In genomic region chr10:60827266-60827665, GRCm38 (mm10) we compare ENCODE assay signal across 8 mouse cellular contexts. TPM values are rescaled to one million over a fixed set of nuclear protein-coding genes. Genes with fewer than 3 reads are reported as not detected.
DNase-seq lines count a peak whose midpoint lies in the region; ATAC-seq and TF ChIP-seq lines count a peak whose summit lies in the region.

No protein-coding gene starts in this region.

- H3K36me3 ChIP-seq in heart, embryonic 11.5 days (ENCODE audit: control insufficient read depth, insufficient read depth, low read length) = no peaks in the 10 kb centered on the region
- no peaks in the 10 kb centered on the region for H3K36me3 ChIP-seq in ES-E14 (ENCODE audit: control insufficient read depth, insufficient read depth, low read length, poor library complexity, severe bottlenecking)
- H3K36me3 ChIP-seq in embryonic facial prominence, embryonic 15.5 days = no peaks in the 10 kb centered on the region
- no peaks in the 10 kb centered on the region for H3K36me3 ChIP-seq in neural tube, embryonic 13.5 days

- peaks cover 71% of the 10 kb centered on the region for H3K4me1 ChIP-seq in heart, embryonic 11.5 days (ENCODE audit: control insufficient read depth, insufficient read depth, low read length)
- H3K4me1 ChIP-seq in ES-E14 (ENCODE audit: control insufficient read depth in 2 of 2, insufficient read depth in 2 of 2, low read length in 2 of 2, poor library complexity in 1 of 2) = peaks cover 8 to 38% of the 10 kb centered on the region in 2 experiments
- peaks cover 49% of the 10 kb centered on the region for H3K4me1 ChIP-seq in embryonic facial prominence, embryonic 15.5 days
- H3K4me1 ChIP-seq in neural tube, embryonic 13.5 days (replicated peaks) = peaks cover 77% of the 10 kb centered on the region

- 13% methylated on average over 5 of the region's 5 CpGs for WGBS in heart, embryonic 11.5 days (ENCODE audit: insufficient replicate concordance)
- 10% methylated on average over 5 of the region's 5 CpGs for WGBS in embryonic facial prominence, embryonic 15.5 days
- 11% methylated on average over 5 of the region's 5 CpGs for WGBS in neural tube, embryonic 13.5 days

- no peaks in the 10 kb centered on the region for H3K27me3 ChIP-seq in heart, embryonic 11.5 days (ENCODE audit: control insufficient read depth, insufficient read depth, low read length)
- H3K27me3 ChIP-seq in embryonic facial prominence, embryonic 15.5 days = peaks cover 37% of the 10 kb centered on the region
- H3K27me3 ChIP-seq in neural tube, embryonic 13.5 days = peaks cover 78% of the 10 kb centered on the region

- no peak for ATAC-seq in heart, embryonic 11.5 days (replicated peaks; ENCODE audit: insufficient number of reproducible peaks, low FRiP score, low TSS enrichment)
- ATAC-seq in embryonic facial prominence, embryonic 15.5 days (ENCODE audit: insufficient number of reproducible peaks, low FRiP score, low TSS enrichment, low read depth) = no peak
- no peak for ATAC-seq in neural tube, embryonic 13.5 days (ENCODE audit: low read depth)

- peak overlapping the region; percentile 78 for H3K27ac ChIP-seq in heart, embryonic 11.5 days (ENCODE audit: low read depth, low read length)
- no peak overlapping the region for H3K27ac ChIP-seq in ES-E14 (ENCODE audit: insufficient read depth, low read depth, low read length, poor library complexity, severe bottlenecking)
- H3K27ac ChIP-seq in embryonic facial prominence, embryonic 15.5 days (replicated peaks) = no peak overlapping the region
- H3K27ac ChIP-seq in neural tube, embryonic 13.5 days (replicated peaks) = no peak overlapping the region

- in situ Hi-C loops in ES-E14 (cut with MboI; ENCODE audit: low sequenced_read_pairs in 2 of 2, unreplicated experiment in 2 of 2) = loop anchor here in 1 of 2 experiments (10.0 kb wide), 1 partner anchor 318 kb away; the partner anchor contains the start of gene Sgpl1

- H3K4me2 ChIP-seq in heart, embryonic 11.5 days = peak overlapping the region; percentile 90
- H3K4me2 ChIP-seq in embryonic facial prominence, embryonic 15.5 days (replicated peaks) = peak overlapping the region; percentile 86
- H3K4me2 ChIP-seq in neural tube, embryonic 13.5 days = peak overlapping the region; percentile 95

- DNase-seq in heart, adult 18-20 months = no peak
- DNase-seq in ES-E14 (ENCODE audit: low read depth, low spot score) = no peak
- DNase-seq in layer of hippocampus, adult 8-10 months (ENCODE audit: low spot score in 2 of 2) = peak; percentile 56 to 58
- no peak for DNase-seq in ovary, postnatal 36 days (ENCODE audit: low spot score)
- no peak for DNase-seq in thymus, postnatal 0 days (ENCODE audit: low spot score)

- peak overlapping the region; percentile 96 for H3K9ac ChIP-seq in heart, embryonic 11.5 days (ENCODE audit: low read depth, low read length)
- H3K9ac ChIP-seq in ES-E14 (ENCODE audit: insufficient read depth, low read depth, low read length, poor library complexity, severe bottlenecking) = no peak overlapping the region
- no peak overlapping the region for H3K9ac ChIP-seq in embryonic facial prominence, embryonic 15.5 days
- peak overlapping the region; percentile 61; the same call in 1 of the 2 replicates for H3K9ac ChIP-seq in neural tube, embryonic 13.5 days

- H3K9me3 ChIP-seq in heart, embryonic 11.5 days (replicated peaks; ENCODE audit: control insufficient read depth, low read length) = no peaks in the 10 kb centered on the region
- H3K9me3 ChIP-seq in ES-E14 (ENCODE audit: control insufficient read depth, insufficient read depth, low read depth, low read length) = no peaks in the 10 kb centered on the region
- H3K9me3 ChIP-seq in embryonic facial prominence, embryonic 15.5 days (replicated peaks) = no peaks in the 10 kb centered on the region
- no peaks in the 10 kb centered on the region for H3K9me3 ChIP-seq in neural tube, embryonic 13.5 days

- H3K4me3 ChIP-seq in heart, embryonic 11.5 days (ENCODE audit: low read depth, low read length) = peak overlapping the region; percentile 97
- peak overlapping the region; percentile 49 to 76 for H3K4me3 ChIP-seq in ES-E14 (ENCODE audit: insufficient read depth in 1 of 2, low read depth in 1 of 2, low read length in 2 of 2, poor library complexity in 1 of 2, severe bottlenecking in 1 of 2)
- H3K4me3 ChIP-seq in embryonic facial prominence, embryonic 15.5 days (replicated peaks) = peak overlapping the region; percentile 44
- peak overlapping the region; percentile 37 for H3K4me3 ChIP-seq in neural tube, embryonic 13.5 days

TF ChIP-seq in ES-E14, 5 proteins besides CTCF, POLR2A, EP300 and RAD21:
- no peak for TF ChIP-seq CHD2 (IDR thresholded peaks at IDR 0.05; ENCODE audit: low read depth, low read length)
- no peak for TF ChIP-seq ZC3H11A (IDR thresholded peaks at IDR 0.05; ENCODE audit: borderline replicate concordance, low read depth, low read length)
- no peak for TF ChIP-seq MAFK (IDR thresholded peaks at IDR 0.05; ENCODE audit: insufficient read depth, low read depth, low read length)

RNA-seq across cellular contexts. Expression of gene Unc5b, which starts 4.1 kb away (rescaled TPM):
- 15.0 and 15.6 TPM in 2 replicates for polyA plus RNA-seq in heart, embryonic 11.5 days (2014; fragmentation: Nextera tagmentation; extraction: Ambion mirVana)
- total RNA-seq in heart, adult 18-20 months (2021) = 10 to 100 TPM in 1 of 2 experiments, 1 to 10 TPM in 1; 8.2 to 10.4 TPM
- total RNA-seq in ES-E14 (2012; rRNA removed) = 75.5 and 82.0 TPM in 2 replicates
- polyA plus RNA-seq in embryonic facial prominence, embryonic 15.5 days (2015; fragmentation: Nextera tagmentation; extraction: Ambion mirVana) = 7.5 and 7.9 TPM in 2 replicates
- total RNA-seq in layer of hippocampus, adult 8-10 months (2022) = 10 to 100 TPM; 12.9 to 16.4 (median 15.0) TPM
- polyA plus RNA-seq in neural tube, embryonic 13.5 days (2015; fragmentation: Nextera tagmentation; extraction: Ambion mirVana) = 2.6 and 2.9 TPM in 2 replicates
- 0.68 and 0.70 TPM in 2 replicates for polyA plus RNA-seq in thymus, postnatal 0 days (2015; fragmentation: Nextera tagmentation; extraction: Ambion mirVana)

Comparison
In these comparisons a context has a peak if more than half of its experiments do, and no peak if none do; other contexts are left out.
1. H3K4me3 ChIP-seq: peak in every context shown above with its lines; median percentile 97 in heart, embryonic 11.5 days; 62 in ES-E14; 44 in embryonic facial prominence, embryonic 15.5 days; 37 in neural tube, embryonic 13.5 days.
2. H3K9ac ChIP-seq: peak in heart, embryonic 11.5 days (single experiment) and neural tube, embryonic 13.5 days (single experiment); none in ES-E14 (single experiment) and embryonic facial prominence, embryonic 15.5 days (single experiment).
3. DNase-seq: peak in layer of hippocampus, adult 8-10 months (2 of 2); none in heart, adult 18-20 months (0 of 2), ES-E14 (single experiment), ovary, postnatal 36 days (single experiment) and thymus, postnatal 0 days (single experiment).
4. Peak in every context shown above with its lines, with median percentiles within 50 percentile points of each other: H3K4me2 ChIP-seq.